Mouse (Mus musculus) liver, embryonic 15.5 days (tissue): ENCODE measurements around the gene Pcnx2. TPM values are rescaled to one million over a fixed set of nuclear protein-coding genes. Genes with fewer than 3 reads are reported as not detected.
A peak's percentile ranks its signal among the peaks of the same experiment; 100 is the strongest.

Experiments
- ATAC-seq: fragments of 200-750 bp; cut with Nextera tagmentation; 2 replicates; pipeline ENCODE4 v1.8.0; 2017; ENCODE audit warnings: moderate number of reproducible peaks, mild to moderate bottlenecking, moderate library complexity; ENCODE audit not compliant: insufficient read depth
- H3K27ac ChIP-seq: fragments of 300-500 bp; sonication (generic); replicated peaks from 2 replicates; pipeline ENCODE4 v1.5.1; 2015; ENCODE audit warnings: mild to moderate bottlenecking, inconsistent platforms
- H3K27me3 ChIP-seq: fragments of 300-500 bp; sonication (generic); 2 replicates; pipeline ENCODE4 v1.6.1; 2015; ENCODE audit warnings: mild to moderate bottlenecking, inconsistent platforms
- H3K36me3 ChIP-seq: fragments of 300-500 bp; sonication (generic); replicated peaks from 2 replicates; pipeline ENCODE4 v1.6.1; 2015; ENCODE audit warnings: moderate library complexity, mild to moderate bottlenecking, inconsistent platforms
- H3K4me1 ChIP-seq: fragments of 300-500 bp; sonication (generic); replicated peaks from 2 replicates; pipeline ENCODE4 v1.6.1; 2015; ENCODE audit warnings: inconsistent platforms
- H3K4me2 ChIP-seq: fragments of 300-500 bp; sonication (generic); 2 replicates; pipeline ENCODE4 v1.6.1; 2015; ENCODE audit warnings: moderate library complexity, mild to moderate bottlenecking, inconsistent platforms
- H3K4me3 ChIP-seq: fragments of 300-500 bp; sonication (generic); replicated peaks from 2 replicates; pipeline ENCODE4 v1.5.1; 2015; ENCODE audit warnings: mild to moderate bottlenecking, inconsistent platforms
- H3K9ac ChIP-seq: fragments of 300-500 bp; sonication (generic); 2 replicates; pipeline ENCODE4 v1.6.1; 2015; ENCODE audit warnings: moderate library complexity, mild to moderate bottlenecking, inconsistent platforms
- H3K9me3 ChIP-seq: fragments of 300-500 bp; sonication (generic); replicated peaks from 2 replicates; pipeline ENCODE4 v1.6.1; 2016; ENCODE audit warnings: inconsistent platforms
- WGBS: fragments of 180-500 bp; shearing (Covaris S2); methylation state at CpG from one replicate; pipeline ENCODE4 v1.1.7; 2015; ENCODE audit warnings: mixed read lengths; ENCODE audit not compliant: insufficient replicate concordance; 5-methylcytosine and 5-hydroxymethylcytosine counted together
- polyA plus RNA-seq: library from polyadenylated mRNA; unstranded; fragments of >200 nt; fragmentation: Nextera tagmentation; extraction: Ambion mirVana; gene quantifications from 2 replicates; pipeline ENCODE4 v1.2.1, GENCODE M21; 2015

Gene Pcnx2
- polyA plus RNA-seq, 1 experiment from 2014 or later = 0.09 TPM

DNA sequence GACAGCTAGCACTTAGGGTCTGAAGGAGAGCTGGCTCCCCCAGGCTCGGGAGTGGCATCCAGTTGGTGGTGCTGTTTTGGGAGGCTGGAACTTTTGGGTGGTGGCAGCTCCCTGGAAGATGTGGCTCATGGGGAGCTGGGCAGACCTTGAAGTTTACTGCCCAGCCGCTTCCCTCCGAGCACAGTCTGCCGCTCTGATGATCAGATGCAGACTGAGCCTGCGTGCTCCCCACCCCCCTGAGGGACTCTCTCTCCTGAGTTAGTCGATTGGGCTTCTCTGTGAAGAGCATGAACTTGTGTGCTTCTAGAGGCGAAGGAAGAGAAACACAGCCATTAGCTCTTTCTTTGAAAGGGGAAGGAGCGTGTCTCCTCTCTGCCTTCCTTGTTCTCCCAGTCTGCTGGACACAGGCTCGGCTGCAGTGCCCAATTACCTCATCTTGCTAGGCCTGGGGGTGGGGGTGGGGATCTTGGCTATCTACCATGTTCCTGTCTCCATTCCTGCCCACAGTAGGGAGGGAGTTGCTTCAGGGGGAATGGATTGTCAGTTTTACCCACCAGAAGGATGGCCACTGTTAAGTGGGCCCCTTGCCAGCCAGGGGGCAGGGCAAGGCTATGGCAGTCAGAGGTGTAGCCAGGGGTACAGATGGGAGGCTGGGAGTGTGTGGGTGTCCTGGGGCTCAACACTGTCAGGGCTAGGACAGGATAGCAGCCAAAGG lies 141.6 kb downstream of the Pcnx2 start:
- H3K4me1 ChIP-seq = no peaks in the 10 kb centered on the region; the same call in 1 of the 2 replicates
- no peak overlapping the region for H3K27ac ChIP-seq
- no peaks in the 10 kb centered on the region for H3K9me3 ChIP-seq
- no peak overlapping the region for H3K4me2 ChIP-seq
- no peaks in the 10 kb centered on the region for H3K36me3 ChIP-seq
- ATAC-seq = peak; percentile 12; the same call in 1 of the 2 replicates
- no peak overlapping the region for H3K4me3 ChIP-seq
- WGBS = 45% methylated on average over 9 of the region's 9 CpGs
- H3K9ac ChIP-seq = no peak overlapping the region
- H3K27me3 ChIP-seq = no peaks in the 10 kb centered on the region

DNA sequence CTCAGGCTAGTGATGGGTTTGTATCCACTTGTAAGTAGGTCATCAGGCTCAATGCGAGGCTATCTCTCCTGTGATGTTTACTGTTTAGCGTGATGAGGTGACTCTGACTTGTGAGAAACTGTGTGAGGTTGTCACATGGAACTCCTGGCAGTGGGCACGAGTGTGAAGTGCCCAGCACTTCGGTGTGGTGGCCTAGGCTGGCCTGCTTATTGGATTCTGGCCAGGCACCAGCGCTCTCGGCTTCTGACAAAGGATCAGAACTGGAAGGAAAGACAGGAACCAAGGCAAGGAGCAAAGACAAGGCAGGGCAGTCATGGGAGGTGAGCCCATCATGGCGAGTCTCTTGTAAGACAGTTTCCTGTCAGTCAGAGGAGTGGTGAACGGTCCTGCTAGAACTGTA lies 142.2 kb downstream of the Pcnx2 start:
- Histone ChIP-seq H3K4me2 (no peak overlapping the region), H3K27ac (no peak overlapping the region), H3K27me3 (no peaks in the 10 kb centered on the region), H3K4me1 (no peaks in the 10 kb centered on the region; the same call in 1 of the 2 replicates), H3K36me3 (no peaks in the 10 kb centered on the region), H3K9me3 (no peaks in the 10 kb centered on the region), H3K4me3 (no peak overlapping the region), H3K9ac (no peak overlapping the region)
- ATAC-seq = no peak
- WGBS = 63% methylated on average over 8 of the region's 8 CpGs

DNA sequence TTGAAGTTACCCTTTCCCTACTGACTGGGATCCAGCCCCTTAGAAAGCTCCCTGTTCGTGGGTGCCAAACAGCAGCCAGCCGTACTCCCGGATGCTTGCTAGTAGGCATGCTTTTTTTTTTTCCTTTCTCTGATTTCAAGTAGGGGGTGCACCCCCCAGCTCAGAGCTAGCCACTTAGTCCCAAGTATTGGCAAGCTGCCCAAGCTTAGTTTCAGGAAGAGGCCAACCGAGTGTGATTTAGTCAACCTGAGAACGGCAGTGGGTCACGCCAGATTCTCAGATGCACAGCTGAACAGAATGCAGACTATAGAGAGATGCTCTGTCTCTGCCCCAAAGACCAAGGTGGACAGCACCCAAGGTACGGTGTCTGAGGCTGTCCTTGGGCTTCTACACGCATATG lies 147.3 kb downstream of the Pcnx2 start:
- no peak for ATAC-seq
- no peak overlapping the region for H3K9ac ChIP-seq
- no peak overlapping the region for H3K4me3 ChIP-seq
- no peaks in the 10 kb centered on the region for H3K4me1 ChIP-seq
- H3K27ac ChIP-seq = no peak overlapping the region
- no peaks in the 10 kb centered on the region for H3K9me3 ChIP-seq
- WGBS = 75% methylated on average over 8 of the region's 8 CpGs
- H3K4me2 ChIP-seq = no peak overlapping the region
- no peaks in the 10 kb centered on the region for H3K27me3 ChIP-seq
- no peaks in the 10 kb centered on the region for H3K36me3 ChIP-seq

DNA sequence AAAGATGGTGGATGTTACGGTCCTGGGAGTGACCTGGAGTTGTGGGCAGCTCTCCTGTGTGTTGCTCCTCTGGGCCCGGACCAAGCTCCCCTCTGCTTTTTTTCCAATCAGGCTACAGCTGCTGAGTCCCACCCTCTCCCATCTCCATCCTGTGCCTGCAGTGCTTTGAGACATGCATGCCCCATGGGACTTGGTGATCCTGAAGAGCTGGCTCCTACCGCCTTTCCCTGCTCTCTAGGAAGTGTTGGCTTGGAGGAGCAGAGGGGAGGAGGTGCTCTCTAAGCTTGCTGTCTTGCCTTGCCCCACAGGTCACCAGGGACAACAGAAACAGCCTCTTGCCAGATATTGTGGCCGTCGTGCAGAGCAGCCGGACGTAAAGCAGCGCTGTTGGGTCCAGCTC lies 150.7 kb downstream of the Pcnx2 start:
- WGBS = 74% methylated on average over 8 of the region's 8 CpGs
- H3K9ac ChIP-seq = no peak overlapping the region
- H3K27ac ChIP-seq = no peak overlapping the region
- no peak for ATAC-seq
- no peaks in the 10 kb centered on the region for H3K27me3 ChIP-seq
- H3K36me3 ChIP-seq = no peaks in the 10 kb centered on the region
- no peaks in the 10 kb centered on the region for H3K9me3 ChIP-seq
- no peaks in the 10 kb centered on the region for H3K4me1 ChIP-seq
- H3K4me3 ChIP-seq = no peak overlapping the region
- H3K4me2 ChIP-seq = no peak overlapping the region

DNA sequence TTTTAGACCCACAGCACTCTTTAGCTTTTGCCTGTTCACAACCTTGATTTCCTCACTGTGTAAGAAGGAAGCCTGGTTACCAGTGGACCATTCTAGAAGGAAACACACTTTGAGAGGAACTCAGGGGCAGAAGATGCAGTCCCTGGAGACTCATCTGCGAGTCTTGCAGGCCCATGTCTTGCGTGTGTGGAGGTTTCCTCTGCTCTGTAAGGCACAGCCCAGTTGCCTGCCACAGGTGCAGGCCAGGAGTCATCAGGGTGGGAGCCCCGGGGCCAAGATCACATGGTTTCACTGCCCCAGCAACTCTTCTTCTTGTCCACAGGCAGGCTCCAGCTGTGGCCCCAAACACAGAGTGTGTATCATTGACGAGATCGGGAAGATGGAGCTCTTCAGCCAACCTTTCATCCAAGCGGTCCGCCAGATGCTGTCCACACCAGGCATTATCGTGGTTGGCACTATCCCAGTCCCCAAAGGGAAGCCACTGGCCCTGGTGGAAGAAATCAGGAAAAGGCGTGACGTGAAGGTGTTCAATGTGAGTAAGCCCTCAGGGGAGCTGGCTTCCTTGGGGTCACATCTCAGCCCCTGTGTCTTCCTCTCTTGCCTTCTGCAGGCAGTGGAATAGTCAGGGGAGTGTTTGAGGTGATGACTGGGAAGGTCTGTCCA lies 153.1 kb downstream of the Pcnx2 start:
- H3K36me3 ChIP-seq = no peaks in the 10 kb centered on the region
- H3K9ac ChIP-seq = no peak overlapping the region
- no peak overlapping the region for H3K27ac ChIP-seq
- WGBS = 70% methylated on average over 10 of the region's 10 CpGs
- H3K4me2 ChIP-seq = no peak overlapping the region
- H3K27me3 ChIP-seq = no peaks in the 10 kb centered on the region
- no peaks in the 10 kb centered on the region for H3K9me3 ChIP-seq
- no peak overlapping the region for H3K4me3 ChIP-seq
- no peaks in the 10 kb centered on the region for H3K4me1 ChIP-seq
- ATAC-seq = no peak

DNA sequence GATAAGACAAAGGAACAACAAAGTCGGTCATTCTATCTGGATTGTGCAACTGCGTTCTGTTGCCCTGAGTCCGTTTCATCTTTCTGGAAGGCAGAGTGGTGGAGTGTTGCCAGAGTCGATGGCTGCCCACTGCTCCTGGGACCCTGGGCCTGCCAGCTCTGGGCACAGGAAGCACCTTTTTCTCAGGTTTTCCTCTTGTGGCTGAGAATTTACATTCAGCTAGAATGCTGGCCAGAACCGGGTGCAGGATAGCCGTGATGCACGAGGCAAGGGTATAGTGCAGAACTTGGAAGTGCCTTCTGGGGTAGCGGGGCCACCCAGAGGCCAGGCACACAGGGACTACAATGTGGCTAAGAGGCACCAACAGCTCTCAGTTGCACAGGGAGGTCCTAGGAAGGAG lies 155.7 kb downstream of the Pcnx2 start:
- 45% methylated on average over 8 of the region's 8 CpGs for WGBS
- H3K4me3 ChIP-seq = no peak overlapping the region
- H3K36me3 ChIP-seq = no peaks in the 10 kb centered on the region
- no peak overlapping the region for H3K27ac ChIP-seq
- H3K9ac ChIP-seq = no peak overlapping the region
- H3K4me2 ChIP-seq = no peak overlapping the region
- H3K9me3 ChIP-seq = no peaks in the 10 kb centered on the region
- ATAC-seq = no peak
- no peaks in the 10 kb centered on the region for H3K27me3 ChIP-seq
- H3K4me1 ChIP-seq = no peaks in the 10 kb centered on the region

DNA sequence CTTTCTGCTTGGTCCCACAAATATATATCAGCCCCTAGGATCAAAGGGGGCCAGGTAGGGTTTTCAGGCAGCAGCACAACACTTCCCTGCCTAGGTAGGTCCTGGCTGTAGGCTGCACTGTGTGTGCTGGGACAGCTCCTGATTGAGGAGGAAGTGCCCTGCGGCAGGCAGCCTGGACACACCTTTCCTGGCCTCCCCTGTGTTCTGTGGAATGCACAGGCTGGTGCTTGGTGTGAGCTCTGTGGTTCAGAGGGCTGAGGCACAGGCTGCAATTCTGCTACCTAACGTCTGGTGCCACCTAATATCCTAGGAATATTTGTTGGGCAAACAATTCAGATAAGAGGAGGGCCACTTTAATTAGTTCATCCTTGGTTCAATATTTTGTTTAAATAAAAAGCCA lies 156.3 kb downstream of the Pcnx2 start:
- no peak overlapping the region for H3K9ac ChIP-seq
- no peaks in the 10 kb centered on the region for H3K36me3 ChIP-seq
- no peak overlapping the region for H3K4me3 ChIP-seq
- no peaks in the 10 kb centered on the region for H3K27me3 ChIP-seq
- ATAC-seq = no peak
- WGBS = 28% methylated on average over 2 of the region's 2 CpGs
- H3K27ac ChIP-seq = no peak overlapping the region
- no peaks in the 10 kb centered on the region for H3K4me1 ChIP-seq
- no peak overlapping the region for H3K4me2 ChIP-seq
- no peaks in the 10 kb centered on the region for H3K9me3 ChIP-seq

DNA sequence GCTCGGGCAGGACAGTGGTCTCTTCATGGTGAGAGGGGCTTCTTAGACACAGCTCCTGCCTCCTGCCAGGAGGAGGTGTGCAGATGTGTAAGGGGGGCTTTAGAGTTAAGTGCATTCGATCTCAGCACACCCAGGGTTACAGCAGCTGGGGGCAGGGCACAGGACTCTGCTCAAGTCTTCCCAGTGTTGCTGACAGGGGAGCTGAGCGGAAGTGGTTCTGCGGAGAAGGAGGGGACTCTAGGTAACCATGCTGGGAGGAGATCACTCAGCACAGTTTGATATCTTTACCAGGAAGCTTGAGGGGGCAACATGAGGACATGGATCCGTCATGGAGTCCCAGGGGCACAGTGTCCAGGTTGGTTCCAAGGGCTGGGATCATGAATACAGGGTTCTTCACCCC lies 156.7 kb downstream of the Pcnx2 start:
- ATAC-seq = no peak

DNA sequence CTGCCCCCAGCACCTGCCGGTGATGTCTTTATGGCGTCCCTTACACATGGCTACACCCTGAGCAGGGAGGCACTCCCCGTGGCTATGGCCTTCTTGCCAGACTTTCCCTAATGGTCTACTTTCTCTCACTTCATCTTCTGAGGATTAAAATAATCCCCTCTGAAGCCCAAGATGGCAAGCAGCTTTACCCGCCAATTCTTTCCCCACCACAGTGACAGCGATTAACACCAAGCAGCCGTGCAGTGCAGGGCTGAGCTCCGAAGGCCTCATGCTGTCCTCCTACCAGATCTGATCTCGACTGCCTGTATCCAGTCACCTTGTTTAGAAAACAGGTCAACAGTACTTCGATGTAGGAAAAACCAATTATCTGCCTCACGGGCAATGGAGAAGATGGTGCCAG lies 157.5 kb downstream of the Pcnx2 start:
- WGBS = 82% methylated on average over 10 of the region's 10 CpGs
- no peak for ATAC-seq
- no peaks in the 10 kb centered on the region for H3K27me3 ChIP-seq
- H3K36me3 ChIP-seq = no peaks in the 10 kb centered on the region
- H3K9ac ChIP-seq = no peak overlapping the region
- no peaks in the 10 kb centered on the region; the same call in 1 of the 2 replicates for H3K4me1 ChIP-seq
- no peak overlapping the region for H3K4me3 ChIP-seq
- no peak overlapping the region for H3K27ac ChIP-seq
- no peak overlapping the region for H3K4me2 ChIP-seq
- no peaks in the 10 kb centered on the region for H3K9me3 ChIP-seq

More for the DNA sequence above, 156.7 kb downstream of the Pcnx2 start:
- Histone ChIP-seq H3K36me3 (no peaks in the 10 kb centered on the region), H3K4me1 (no peaks in the 10 kb centered on the region), H3K9me3 (no peaks in the 10 kb centered on the region), H3K9ac (no peak overlapping the region), H3K4me2 (no peak overlapping the region), H3K27me3 (no peaks in the 10 kb centered on the region), H3K27ac (no peak overlapping the region), H3K4me3 (no peak overlapping the region)
- WGBS = 64% methylated on average over 5 of the region's 5 CpGs

DNA sequence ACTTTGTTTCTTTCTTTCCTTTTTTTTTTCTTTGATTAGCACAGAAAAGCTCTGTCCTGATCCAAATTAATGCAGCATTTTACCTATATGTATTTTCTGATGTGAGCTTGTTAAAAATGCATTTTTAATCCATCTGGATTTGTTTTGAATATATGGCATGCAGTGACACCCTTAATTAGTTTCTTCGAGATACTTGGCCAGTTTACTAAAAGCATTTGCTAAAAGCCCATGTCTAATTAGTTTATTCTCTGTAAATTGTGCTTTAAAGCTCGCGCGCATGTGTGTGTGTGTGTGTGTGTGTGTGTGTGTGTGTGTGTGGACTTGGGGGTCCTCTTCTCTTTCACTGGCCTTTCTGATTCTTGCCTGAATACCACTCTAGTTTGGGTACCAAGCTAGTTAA lies 159.2 kb downstream of the Pcnx2 start:
- no peak overlapping the region for H3K27ac ChIP-seq
- H3K4me1 ChIP-seq = peaks cover 11% of the 10 kb centered on the region
- no peak overlapping the region for H3K4me2 ChIP-seq
- H3K9me3 ChIP-seq = no peaks in the 10 kb centered on the region
- no peaks in the 10 kb centered on the region for H3K36me3 ChIP-seq
- ATAC-seq = no peak
- H3K9ac ChIP-seq = no peak overlapping the region
- no peak overlapping the region for H3K4me3 ChIP-seq
- 81% methylated on average over 4 of the region's 4 CpGs for WGBS
- no peaks in the 10 kb centered on the region for H3K27me3 ChIP-seq

DNA sequence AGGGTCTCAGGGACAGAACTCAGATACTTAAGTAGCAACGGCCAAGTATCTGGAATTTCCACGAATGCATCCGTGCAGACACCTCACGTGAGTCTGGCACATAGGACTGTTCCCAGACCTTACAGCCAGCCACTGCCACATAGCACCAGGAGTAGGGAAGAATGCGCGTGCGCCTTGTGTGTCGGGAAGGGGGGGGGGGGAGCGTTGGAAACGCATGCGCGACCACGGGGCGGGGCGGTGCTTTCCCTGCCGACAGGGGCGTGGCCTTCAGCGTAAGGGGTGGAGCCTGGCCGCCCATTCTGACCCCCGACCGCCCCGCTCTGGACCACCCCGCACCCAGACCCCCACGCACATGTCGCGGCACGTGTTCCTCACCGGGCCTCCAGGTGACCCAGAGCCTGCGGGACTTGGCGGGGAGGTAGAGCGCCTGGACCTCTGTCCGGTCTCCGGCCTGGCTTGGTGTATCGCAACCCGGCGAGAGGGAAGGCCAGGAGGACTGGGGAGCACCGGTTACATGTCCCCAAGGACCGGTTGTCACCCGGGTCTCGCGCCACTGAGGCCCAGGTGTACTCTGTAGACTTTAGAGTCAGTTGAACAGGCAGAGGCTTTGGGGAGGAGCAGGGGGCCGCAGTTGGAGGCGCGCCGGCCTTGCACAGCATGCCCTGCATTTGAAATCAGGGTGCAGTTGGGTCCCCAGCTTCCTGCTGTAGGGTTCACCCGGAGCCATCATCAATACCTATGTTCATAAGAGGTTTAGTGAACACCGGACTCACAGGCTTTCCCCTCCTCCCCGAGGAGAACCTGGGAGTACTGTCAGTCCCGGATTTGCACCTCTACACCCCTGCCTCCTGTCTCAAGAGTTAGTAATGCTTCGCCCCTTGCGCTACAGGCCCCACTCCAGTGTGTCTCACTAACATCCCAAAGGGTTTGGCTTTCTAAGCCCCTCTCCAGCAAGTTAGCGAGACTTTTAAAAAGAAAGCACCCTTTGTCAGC lies 163.9 kb downstream of the Pcnx2 start:
- H3K27me3 ChIP-seq = 0 out of 2 replicates have a peak, but pooled peaks cover 3% of the 10 kb centered on the region
- ATAC-seq = peak; percentile 79
- 0 out of 2 replicates have a peak overlapping the region, but pooled peaks have one; percentile 15 for H3K27ac ChIP-seq
- H3K4me2 ChIP-seq = peak overlapping the region; percentile 79
- peak overlapping the region; percentile 72 for H3K4me3 ChIP-seq
- 4% methylated on average over 52 of the region's 52 CpGs for WGBS
- peaks cover 19% of the 10 kb centered on the region for H3K4me1 ChIP-seq
- H3K9ac ChIP-seq = peak overlapping the region; percentile 62
- H3K9me3 ChIP-seq = no peaks in the 10 kb centered on the region
- H3K36me3 ChIP-seq = no peaks in the 10 kb centered on the region
